Mouse (Mus musculus): ENCODE measurements around the gene Lmntd1. TPM values are rescaled to one million over a fixed set of nuclear protein-coding genes. Genes with fewer than 3 reads are reported as not detected.

Gene Lmntd1
- 0.32 and 0.38 TPM in 2 replicates for polyA plus RNA-seq (2012; rRNA removed)

GRCm38 (mm10) chr6:145614219-145614618 is at the start of gene Lmntd1:
TSS of gene Lmntd1 (minus strand) at chr6:145614319.
- Histone ChIP-seq H3K27ac (ENCODE audit: control insufficient read depth, insufficient read depth, low read length) (no peak within 1 kb of the TSS), H3K4me1 (replicated peaks; ENCODE audit: control insufficient read depth, insufficient read depth, low read length) (peaks cover 5% of the 10 kb centered on the region; the same call in 1 of the 2 replicates), H3K27me3 (ENCODE audit: control insufficient read depth, insufficient read depth, low read length) (no peaks in the 10 kb centered on the region), H3K4me3 (ENCODE audit: control insufficient read depth, insufficient read depth, low read length) (no peak within 1 kb of the TSS), H3K36me3 (ENCODE audit: control insufficient read depth, insufficient read depth, low read length) (no peaks in the 10 kb centered on the region)
- WGBS: 88% methylated on average over 7 of the region's 7 CpGs
- TF ChIP-seq CTCF (IDR thresholded peaks at IDR 0.05; ENCODE audit: borderline replicate concordance, control insufficient read depth, extremely low read depth, insufficient read depth, low read length, poor library complexity): no peak
- TF ChIP-seq POLR2A (IDR thresholded peaks at IDR 0.05; ENCODE audit: control insufficient read depth, extremely low read depth, insufficient read depth, low read length, poor library complexity): no peak
- no peak for DNase-seq

DNA sequence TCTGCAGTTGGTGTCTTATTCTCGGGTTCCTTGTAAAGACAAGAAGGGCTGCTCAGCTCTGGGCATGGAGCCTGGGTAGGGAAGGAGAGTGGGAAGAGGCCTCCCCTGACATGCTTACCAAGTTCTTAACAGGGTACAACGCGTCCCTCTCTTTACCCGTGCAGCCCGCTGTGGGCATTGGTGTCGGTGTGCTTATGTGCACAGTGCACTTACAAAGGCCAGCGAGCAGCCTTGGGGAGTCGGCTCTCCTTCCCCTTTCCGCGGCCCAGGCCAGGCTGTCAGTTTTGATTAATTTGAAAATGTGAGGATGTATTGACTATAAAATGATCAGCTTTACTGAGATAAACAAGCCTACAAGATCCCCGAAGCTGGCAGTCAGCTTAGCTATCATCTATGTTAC is 46.8 kb upstream of the Lmntd1 start:
- H3K27me3 ChIP-seq (ENCODE audit: control insufficient read depth, insufficient read depth, low read length): no peaks in the 10 kb centered on the region
- H3K27ac ChIP-seq (ENCODE audit: control insufficient read depth, insufficient read depth, low read length): no peak overlapping the region
- H3K36me3 ChIP-seq (ENCODE audit: control insufficient read depth, insufficient read depth, low read length): no peaks in the 10 kb centered on the region
- no peak for TF ChIP-seq POLR2A (IDR thresholded peaks at IDR 0.05; ENCODE audit: control insufficient read depth, extremely low read depth, insufficient read depth, low read length, poor library complexity)
- TF ChIP-seq CTCF (IDR thresholded peaks at IDR 0.05; ENCODE audit: borderline replicate concordance, control insufficient read depth, extremely low read depth, insufficient read depth, low read length, poor library complexity): no peak
- H3K4me1 ChIP-seq (replicated peaks; ENCODE audit: control insufficient read depth, insufficient read depth, low read length): no peaks in the 10 kb centered on the region
- no peak for DNase-seq
- H3K4me3 ChIP-seq (ENCODE audit: control insufficient read depth, insufficient read depth, low read length): no peak overlapping the region
- 58% methylated on average over 11 of the region's 11 CpGs for WGBS

GRCm38 (mm10) chr6:145659116-145659515 is 45.0 kb upstream of the Lmntd1 start:
- Histone ChIP-seq H3K27ac (ENCODE audit: control insufficient read depth, insufficient read depth, low read length) (no peak overlapping the region), H3K36me3 (ENCODE audit: control insufficient read depth, insufficient read depth, low read length) (no peaks in the 10 kb centered on the region), H3K4me3 (ENCODE audit: control insufficient read depth, insufficient read depth, low read length) (no peak overlapping the region), H3K4me1 (replicated peaks; ENCODE audit: control insufficient read depth, insufficient read depth, low read length) (no peaks in the 10 kb centered on the region), H3K27me3 (ENCODE audit: control insufficient read depth, insufficient read depth, low read length) (no peaks in the 10 kb centered on the region)
- no peak for DNase-seq
- 90% methylated on average over 6 of the region's 6 CpGs for WGBS
- no peak for TF ChIP-seq POLR2A (IDR thresholded peaks at IDR 0.05; ENCODE audit: control insufficient read depth, extremely low read depth, insufficient read depth, low read length, poor library complexity)

DNA sequence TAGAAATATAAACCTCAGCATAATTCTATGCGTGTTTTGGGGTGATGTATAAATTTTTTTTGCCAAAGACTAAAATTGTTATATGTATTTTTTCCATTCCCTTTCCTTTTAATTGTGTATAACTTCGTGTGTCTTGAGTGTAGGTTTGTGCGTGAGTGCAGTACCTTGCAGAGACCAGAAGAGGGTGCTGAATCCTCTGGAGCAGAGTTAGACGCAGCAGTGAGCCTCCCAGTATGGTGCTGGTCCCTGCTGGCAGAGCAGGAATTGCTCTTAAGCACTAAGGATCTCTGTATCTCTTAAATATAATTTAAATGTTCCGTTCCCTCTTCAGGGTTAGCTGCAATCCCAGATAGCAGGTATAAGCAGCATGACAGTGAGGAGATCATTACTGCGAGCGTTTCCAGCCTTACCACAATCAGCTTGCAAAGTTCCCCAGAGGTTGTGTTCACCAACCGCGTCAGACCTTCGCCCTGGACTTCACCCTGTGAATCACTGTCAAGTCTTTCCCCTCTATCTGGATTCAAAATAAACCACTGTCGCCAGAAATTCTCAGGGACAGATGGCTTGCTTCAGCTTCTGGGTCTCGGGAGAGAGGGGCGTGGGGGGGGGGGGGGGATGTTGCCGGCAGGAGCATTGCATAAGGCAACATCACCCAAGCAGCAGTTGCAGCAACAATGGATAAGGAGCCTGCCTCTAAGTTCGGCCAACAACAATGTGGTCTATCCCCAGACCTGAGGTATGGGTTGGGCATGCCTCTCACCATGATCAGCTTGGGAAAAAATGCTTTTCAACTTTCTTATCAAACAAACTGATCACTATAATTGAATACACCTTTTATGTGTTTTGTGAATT is 42.8 kb upstream of the Lmntd1 start:
- no peak for TF ChIP-seq POLR2A (IDR thresholded peaks at IDR 0.05; ENCODE audit: control insufficient read depth, extremely low read depth, insufficient read depth, low read length, poor library complexity)
- TF ChIP-seq CTCF (IDR thresholded peaks at IDR 0.05; ENCODE audit: borderline replicate concordance, control insufficient read depth, extremely low read depth, insufficient read depth, low read length, poor library complexity): no peak
- DNase-seq: no peak
- H3K27me3 ChIP-seq (ENCODE audit: control insufficient read depth, insufficient read depth, low read length): no peaks in the 10 kb centered on the region
- no peak overlapping the region for H3K4me3 ChIP-seq (ENCODE audit: control insufficient read depth, insufficient read depth, low read length)
- no peaks in the 10 kb centered on the region for H3K4me1 ChIP-seq (replicated peaks; ENCODE audit: control insufficient read depth, insufficient read depth, low read length)
- WGBS: 96% methylated on average over 15 of the region's 15 CpGs
- no peaks in the 10 kb centered on the region for H3K36me3 ChIP-seq (ENCODE audit: control insufficient read depth, insufficient read depth, low read length)
- H3K27ac ChIP-seq (ENCODE audit: control insufficient read depth, insufficient read depth, low read length): no peak overlapping the region

DNA sequence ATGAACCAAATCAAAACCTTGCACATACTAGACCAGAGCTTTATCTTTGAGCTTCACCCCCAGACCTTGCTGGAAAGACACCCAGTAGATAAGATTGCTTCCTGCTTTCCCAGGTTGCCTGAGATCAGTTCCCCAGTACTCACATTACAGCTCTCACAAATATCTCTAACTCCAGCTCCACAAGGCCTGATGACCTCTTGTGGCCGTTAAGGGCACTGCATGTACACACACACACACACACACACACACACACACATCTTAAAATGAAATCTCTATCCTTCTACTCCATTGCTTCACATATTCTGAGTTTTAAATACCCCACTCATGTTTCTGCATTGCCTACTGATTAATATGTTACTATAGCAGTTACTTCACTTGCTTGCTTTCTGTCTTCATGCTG is 41.6 kb upstream of the Lmntd1 start:
- no peak overlapping the region for H3K4me3 ChIP-seq (ENCODE audit: control insufficient read depth, insufficient read depth, low read length)
- WGBS: 90% methylated on average over 1 of the region's 1 CpGs
- DNase-seq: no peak
- TF ChIP-seq CTCF (IDR thresholded peaks at IDR 0.05; ENCODE audit: borderline replicate concordance, control insufficient read depth, extremely low read depth, insufficient read depth, low read length, poor library complexity) (no peak), POLR2A (IDR thresholded peaks at IDR 0.05; ENCODE audit: control insufficient read depth, extremely low read depth, insufficient read depth, low read length, poor library complexity) (no peak)
- H3K27me3 ChIP-seq (ENCODE audit: control insufficient read depth, insufficient read depth, low read length): no peaks in the 10 kb centered on the region
- H3K4me1 ChIP-seq (replicated peaks; ENCODE audit: control insufficient read depth, insufficient read depth, low read length): no peaks in the 10 kb centered on the region
- H3K27ac ChIP-seq (ENCODE audit: control insufficient read depth, insufficient read depth, low read length): no peak overlapping the region
- no peaks in the 10 kb centered on the region for H3K36me3 ChIP-seq (ENCODE audit: control insufficient read depth, insufficient read depth, low read length)

DNA sequence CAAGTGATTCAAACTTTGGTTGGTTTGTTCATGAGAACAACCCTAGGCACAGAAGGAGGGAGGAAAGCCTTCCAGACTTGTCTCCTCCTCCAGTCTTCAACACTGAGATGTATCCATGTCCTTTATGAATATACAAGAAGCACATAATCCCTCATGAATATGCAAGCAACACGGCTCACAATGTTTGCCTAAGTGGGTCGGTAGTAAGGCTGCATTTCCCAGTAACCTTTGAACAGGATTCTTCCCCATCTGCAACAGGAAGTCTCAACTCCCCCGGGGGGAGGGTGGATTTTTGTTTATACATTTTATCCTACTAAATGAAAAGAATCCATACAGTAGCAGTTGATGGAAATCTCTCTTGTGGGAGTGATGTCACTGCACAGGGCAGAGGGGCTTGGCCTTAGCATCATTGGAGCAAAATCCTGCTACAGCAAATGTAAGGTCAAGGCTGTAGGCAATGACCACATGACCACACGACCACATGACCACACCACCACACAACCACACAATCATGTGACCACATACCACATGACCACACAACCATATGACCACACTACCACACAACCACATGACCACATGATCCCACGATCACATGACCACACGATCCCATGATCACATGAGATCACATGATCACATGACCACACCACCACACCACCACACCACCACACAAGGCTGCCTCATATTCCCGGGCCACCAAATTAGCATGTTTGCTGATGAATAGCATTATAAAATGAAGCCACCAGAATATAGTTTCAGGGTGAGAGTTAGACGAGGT is 40.1 kb upstream of the Lmntd1 start:
- no peak for DNase-seq
- 78% methylated on average over 8 of the region's 8 CpGs for WGBS
- no peaks in the 10 kb centered on the region for H3K4me1 ChIP-seq (replicated peaks; ENCODE audit: control insufficient read depth, insufficient read depth, low read length)
- no peaks in the 10 kb centered on the region for H3K36me3 ChIP-seq (ENCODE audit: control insufficient read depth, insufficient read depth, low read length)
- H3K27me3 ChIP-seq (ENCODE audit: control insufficient read depth, insufficient read depth, low read length): no peaks in the 10 kb centered on the region
- no peak for TF ChIP-seq CTCF (IDR thresholded peaks at IDR 0.05; ENCODE audit: borderline replicate concordance, control insufficient read depth, extremely low read depth, insufficient read depth, low read length, poor library complexity)
- TF ChIP-seq POLR2A (IDR thresholded peaks at IDR 0.05; ENCODE audit: control insufficient read depth, extremely low read depth, insufficient read depth, low read length, poor library complexity): no peak
- H3K27ac ChIP-seq (ENCODE audit: control insufficient read depth, insufficient read depth, low read length): no peak overlapping the region
- no peak overlapping the region for H3K4me3 ChIP-seq (ENCODE audit: control insufficient read depth, insufficient read depth, low read length)
